Mouse (Mus musculus) layer of hippocampus, postnatal 36 days (tissue): ENCODE data around the gene Acot7. TPM values are rescaled to one million over a fixed set of nuclear protein-coding genes. Genes with fewer than 3 reads are reported as not detected.

Experiments
- DNase-seq, 2 experiments: peaks; one replicate each; pipeline ENCODE4 v3.0.0; 2022
- total RNA-seq, 2 experiments: library from RNA; stranded (reverse); gene quantifications; 2 replicates each; pipeline ENCODE4 v1.2.3; 2021

The Acot7 gene
- total RNA-seq, 2 experiments from 2014 or later: 331 to 345 TPM

- DNase-seq: no peak
Observed at GRCm38 (mm10) chr4:152244545-152245522, 66.9 kb downstream of the Acot7 start.

GRCm38 (mm10) chr4:152246011-152246410 is 68.1 kb downstream of the Acot7 start:
- peak; percentile 50 to 52 for DNase-seq

GRCm38 (mm10) chr4:152247195-152247594 is 69.3 kb downstream of the Acot7 start:
- no peak for DNase-seq

- DNase-seq: no peak
Observed at GRCm38 (mm10) chr4:152250615-152251014, 72.7 kb downstream of the Acot7 start.

- no peak for DNase-seq
Observed at GRCm38 (mm10) chr4:152253183-152253759, 75.3 kb downstream of the Acot7 start.

GRCm38 (mm10) chr4:152257070-152257469 is 79.1 kb downstream of the Acot7 start:
- peak; percentile 76 to 82 for DNase-seq

- no peak for DNase-seq
Observed at GRCm38 (mm10) chr4:152260451-152260850, 82.5 kb downstream of the Acot7 start.

- DNase-seq: no peak
Observed at GRCm38 (mm10) chr4:152262187-152262586, 84.3 kb downstream of the Acot7 start.

- DNase-seq: no peak
Observed at GRCm38 (mm10) chr4:152263089-152263488, 85.2 kb downstream of the Acot7 start.

- no peak for DNase-seq
Observed at GRCm38 (mm10) chr4:152263512-152264176, 85.7 kb downstream of the Acot7 start.

GRCm38 (mm10) chr4:152264177-152264530 is 86.2 kb downstream of the Acot7 start:
- no peak for DNase-seq

- no peak for DNase-seq
Observed at GRCm38 (mm10) chr4:152264867-152265568, 87.1 kb downstream of the Acot7 start.

GRCm38 (mm10) chr4:152265791-152266190 is 87.9 kb downstream of the Acot7 start:
- DNase-seq: no peak

- DNase-seq: peak; percentile 58 to 62
Observed at GRCm38 (mm10) chr4:152266236-152266895, 88.4 kb downstream of the Acot7 start.

GRCm38 (mm10) chr4:152267748-152268369 is 89.9 kb downstream of the Acot7 start:
- DNase-seq: no peak

GRCm38 (mm10) chr4:152269967-152270366 is 92.0 kb downstream of the Acot7 start:
- DNase-seq: no peak

- no peak for DNase-seq
Observed at GRCm38 (mm10) chr4:152270599-152270998, 92.7 kb downstream of the Acot7 start.

- no peak for DNase-seq
Observed at GRCm38 (mm10) chr4:152271334-152271733, 93.4 kb downstream of the Acot7 start.

GRCm38 (mm10) chr4:152272006-152272405 is 94.1 kb downstream of the Acot7 start:
- DNase-seq: no peak

- DNase-seq: no peak
Observed at GRCm38 (mm10) chr4:152272449-152273049, 94.6 kb downstream of the Acot7 start.

GRCm38 (mm10) chr4:152273191-152273590 is 95.3 kb downstream of the Acot7 start:
- no peak for DNase-seq
